Mouse (Mus musculus) urinary bladder, adult 2 months (tissue): Measurements from ENCODE around the gene Mindy4. TPM values are rescaled to one million over a fixed set of nuclear protein-coding genes. Genes with fewer than 3 reads are reported as not detected.

ENCODE experiments used
- DNase-seq: peaks from one replicate; pipeline ENCODE4 v3.0.0; 2022; ENCODE audit warnings: low spot score
- polyA plus RNA-seq: library from polyadenylated mRNA; depleted of rRNA; stranded (reverse); fragments of >200 nt; gene quantifications from 2 replicates; pipeline ENCODE4 v1.2.3, GENCODE M21; 2012

The Mindy4 gene
- polyA plus RNA-seq, 1 experiment, result 11.4 TPM

- no peak for DNase-seq
Measured at GRCm38 (mm10) chr6:55256500-55257191, 53.5 kb downstream of the Mindy4 start.

- no peak for DNase-seq
Measured at GRCm38 (mm10) chr6:55257246-55257645, 54.1 kb downstream of the Mindy4 start.

DNA sequence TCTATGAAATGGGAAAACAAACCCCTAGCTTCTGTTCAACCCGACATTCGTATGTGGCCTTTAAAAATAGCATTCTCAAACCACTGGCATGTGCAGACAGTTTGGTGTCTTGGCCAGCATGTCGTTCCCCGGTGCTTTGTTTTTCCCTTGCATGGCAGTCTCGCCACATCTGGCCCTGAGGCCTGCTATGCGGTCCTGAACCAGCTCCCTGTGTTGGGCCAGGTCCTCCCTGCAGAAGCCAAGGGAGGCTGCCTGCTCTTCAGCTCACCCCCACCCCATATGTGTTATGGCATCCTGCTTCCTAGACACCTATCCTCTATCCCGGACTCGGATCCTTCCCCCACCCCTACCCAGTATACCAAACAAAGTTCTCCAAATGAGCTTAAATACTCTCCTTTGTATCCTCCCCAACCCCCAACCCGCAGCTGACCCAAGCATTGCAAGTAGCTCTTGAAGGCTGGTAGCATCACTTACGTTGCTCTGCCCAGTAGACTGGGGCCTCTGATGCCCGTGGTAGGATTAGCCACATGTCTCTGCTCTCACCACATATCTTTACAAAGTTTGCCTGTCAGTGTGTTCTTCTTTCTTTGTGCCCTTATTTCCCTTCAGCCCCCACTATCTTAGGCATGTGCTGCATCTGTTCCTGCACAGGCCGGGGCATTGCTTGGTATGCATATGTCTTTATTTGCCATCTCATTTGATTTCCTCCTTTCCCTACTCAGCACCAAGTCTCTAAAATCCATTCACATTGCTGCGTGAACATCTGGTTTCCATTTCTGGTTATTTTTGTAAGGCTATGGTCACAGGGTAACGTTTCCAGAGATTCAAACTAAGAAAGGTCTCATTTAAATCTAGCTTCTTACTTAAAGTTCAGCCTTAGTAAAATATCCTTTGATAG lies 55.5 kb downstream of the Mindy4 start:
- no peak for DNase-seq

GRCm38 (mm10) chr6:55262161-55262560 lies 59.0 kb downstream of the Mindy4 start:
- DNase-seq, result no peak

DNA sequence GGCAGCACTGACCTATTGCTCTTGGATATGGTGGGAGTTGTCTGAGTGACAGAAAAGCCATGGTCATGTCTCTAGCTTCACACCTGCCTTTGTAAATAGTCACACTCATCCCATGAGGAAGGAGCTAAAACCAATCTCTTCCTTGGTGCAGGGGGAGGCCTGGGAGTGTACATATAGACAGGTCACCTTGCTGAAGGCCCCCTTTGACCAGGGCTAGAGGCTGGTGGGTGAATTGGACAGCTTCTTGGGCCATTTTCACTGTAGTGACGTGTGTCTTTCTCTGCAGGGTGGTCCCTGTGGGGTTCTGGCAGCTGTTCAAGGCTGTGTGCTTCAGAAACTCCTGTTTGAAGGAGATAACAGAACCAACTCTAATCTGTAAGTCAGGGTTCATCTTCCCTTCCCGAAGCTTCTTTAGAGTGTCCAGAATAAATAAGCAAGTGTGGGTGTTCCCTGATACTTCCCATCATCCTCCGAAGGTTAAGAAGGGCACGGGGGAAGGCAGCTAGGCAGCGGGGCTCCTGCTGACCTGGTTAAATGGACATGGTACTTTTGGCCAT lies 60.4 kb downstream of the Mindy4 start:
- no peak for DNase-seq

- DNase-seq, result no peak
Measured at GRCm38 (mm10) chr6:55264741-55265366, 61.7 kb downstream of the Mindy4 start.

DNA sequence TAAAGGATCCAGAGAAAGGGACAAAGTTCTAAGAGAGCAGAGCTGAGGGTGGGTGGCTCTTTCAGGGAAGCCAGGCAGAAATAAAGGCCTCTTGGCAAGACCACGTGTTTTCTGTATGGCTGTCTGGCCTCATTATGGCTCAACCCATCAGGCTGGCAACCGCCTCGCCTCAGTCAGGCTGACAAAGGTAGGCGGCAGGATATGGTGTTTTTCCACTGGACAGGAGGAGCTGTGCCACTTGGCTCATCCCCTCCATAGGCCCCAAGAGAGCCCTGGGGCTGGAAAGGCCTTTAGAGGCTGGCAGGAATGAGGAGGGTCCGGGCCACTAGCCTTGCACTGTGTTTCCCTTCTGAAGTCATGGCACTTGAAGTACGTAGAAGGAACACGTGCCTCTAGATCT lies 69.8 kb downstream of the Mindy4 start:
- no peak for DNase-seq

DNA sequence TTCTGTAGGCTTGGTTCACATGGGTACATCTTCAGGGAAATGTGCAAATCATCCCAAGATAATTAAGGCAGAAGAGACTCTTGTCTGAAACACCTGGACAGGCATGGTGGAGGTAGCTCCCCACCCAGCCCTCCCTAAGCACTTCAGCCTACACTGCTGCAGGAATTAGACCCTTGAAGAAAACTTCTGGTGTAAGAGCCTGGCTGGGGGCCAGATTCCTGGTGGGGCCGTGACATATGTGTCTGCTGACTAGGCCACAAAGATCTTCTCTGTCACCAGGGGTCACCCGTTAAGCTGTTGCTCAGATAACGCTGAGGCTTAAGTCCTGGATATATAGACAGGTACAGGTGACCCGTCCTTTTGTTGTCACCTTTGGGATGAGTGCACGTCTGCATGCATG lies 70.3 kb downstream of the Mindy4 start:
- DNase-seq, result no peak

DNA sequence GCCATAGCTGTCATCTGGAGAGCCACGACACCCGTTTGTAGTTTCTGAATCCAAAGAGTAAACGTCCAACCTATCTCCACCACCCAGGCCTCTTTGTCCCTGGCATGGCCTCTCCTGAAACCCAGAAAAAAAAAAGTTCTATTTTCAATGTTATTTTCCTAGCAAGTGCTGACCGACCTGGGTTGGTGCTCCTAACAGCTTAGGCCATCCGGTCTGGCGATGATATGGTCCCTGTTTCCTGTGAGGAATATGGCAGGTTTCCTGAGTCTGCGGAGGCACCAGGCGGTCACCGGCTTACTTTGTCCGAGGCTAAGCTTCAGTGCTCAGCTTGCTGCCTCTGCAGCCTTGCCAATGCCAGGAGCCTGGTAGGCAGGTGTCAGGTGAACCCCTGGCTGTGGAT lies 71.8 kb downstream of the Mindy4 start:
- no peak for DNase-seq

- DNase-seq, result no peak
Measured at GRCm38 (mm10) chr6:55275786-55276185, 72.6 kb downstream of the Mindy4 start.

DNA sequence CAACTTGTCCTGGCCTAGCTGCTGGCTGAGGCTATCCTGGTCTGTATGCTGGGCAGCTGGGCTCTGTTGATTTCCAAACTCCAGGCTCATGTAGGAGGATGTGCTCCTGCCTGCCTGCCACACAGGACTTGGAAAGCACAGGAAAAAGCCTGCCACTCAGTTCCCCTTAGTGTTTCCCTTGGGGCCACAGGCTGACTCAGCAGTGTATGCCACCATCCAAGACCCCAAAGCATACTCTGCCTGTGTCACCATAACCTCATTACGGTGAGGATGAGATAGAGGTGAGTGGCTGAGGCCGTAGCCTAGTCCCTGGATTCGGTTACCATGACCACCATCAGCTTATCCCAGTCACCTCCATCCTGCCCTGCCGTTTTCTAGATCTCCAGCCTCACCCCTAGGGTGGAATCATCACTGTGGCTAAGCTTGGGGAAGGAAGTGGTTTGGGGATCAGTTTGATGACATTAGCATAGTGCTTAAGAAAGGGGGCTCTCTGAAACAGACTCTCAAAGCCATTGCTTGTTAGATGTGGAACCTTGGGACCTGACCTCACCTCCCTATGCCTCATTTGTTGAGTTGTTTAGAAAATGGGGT lies 73.6 kb downstream of the Mindy4 start:
- no peak for DNase-seq

GRCm38 (mm10) chr6:55278086-55278485 lies 74.9 kb downstream of the Mindy4 start:
- no peak for DNase-seq

GRCm38 (mm10) chr6:55278520-55278919 lies 75.3 kb downstream of the Mindy4 start:
- DNase-seq, result no peak

DNA sequence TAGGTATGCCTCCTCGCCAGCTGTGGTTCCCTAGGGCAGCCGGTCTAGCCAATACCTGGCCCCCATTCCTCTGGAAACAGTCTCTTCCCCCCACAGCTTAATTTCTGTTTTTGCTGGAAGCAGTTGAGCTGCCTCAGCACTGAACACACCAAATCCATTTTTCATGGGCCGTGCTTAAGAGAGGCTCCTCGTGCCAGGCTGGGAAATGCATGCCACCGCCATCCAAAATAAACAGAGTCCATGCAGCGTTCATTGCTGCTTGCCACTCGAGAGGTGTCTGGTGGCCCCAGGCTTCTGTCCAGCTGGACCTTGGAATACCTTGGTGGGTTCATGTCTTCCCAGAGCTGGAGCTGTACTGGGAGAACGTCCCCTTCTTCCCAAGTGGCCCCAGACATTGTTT lies 77.8 kb downstream of the Mindy4 start:
- no peak for DNase-seq

DNA sequence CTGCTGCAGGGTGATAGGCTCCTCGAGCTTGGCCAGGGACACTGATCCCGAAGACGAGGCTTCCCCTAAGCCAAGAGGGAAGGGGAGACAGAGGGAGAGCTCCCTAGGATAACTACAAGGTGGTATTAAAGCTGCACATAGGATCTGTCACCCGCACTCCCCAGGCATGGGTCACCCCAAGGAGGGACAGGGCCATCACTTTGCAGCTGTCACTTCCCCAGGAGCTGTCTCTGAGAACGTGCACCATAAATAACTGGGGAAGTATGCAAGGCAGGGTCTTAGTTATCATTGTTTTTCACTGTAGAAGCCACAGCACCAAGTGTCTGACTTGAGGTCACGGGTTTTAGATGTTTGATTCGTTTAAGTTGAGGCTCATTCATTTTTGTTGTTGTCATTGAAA lies 78.5 kb downstream of the Mindy4 start:
- no peak for DNase-seq

DNA sequence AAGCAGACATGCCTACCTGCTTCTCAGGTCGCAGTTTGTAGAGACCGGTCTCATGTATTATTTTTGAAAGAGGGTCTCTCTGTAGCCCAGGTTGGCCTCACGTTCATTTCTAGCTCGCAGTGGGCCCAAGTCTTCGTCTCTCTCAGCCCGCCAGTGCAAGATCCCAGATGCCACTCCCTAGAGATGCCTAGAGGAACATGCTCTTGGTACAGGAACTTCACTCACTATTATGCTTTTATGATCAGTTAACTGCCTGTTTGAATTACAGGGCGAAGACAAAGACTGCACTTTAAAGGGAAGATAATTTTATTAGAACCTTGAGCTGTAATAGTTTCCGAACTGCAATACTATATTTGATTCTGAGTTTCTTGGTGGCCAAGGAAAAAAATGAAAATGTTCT lies 79.2 kb downstream of the Mindy4 start:
- no peak for DNase-seq

DNA sequence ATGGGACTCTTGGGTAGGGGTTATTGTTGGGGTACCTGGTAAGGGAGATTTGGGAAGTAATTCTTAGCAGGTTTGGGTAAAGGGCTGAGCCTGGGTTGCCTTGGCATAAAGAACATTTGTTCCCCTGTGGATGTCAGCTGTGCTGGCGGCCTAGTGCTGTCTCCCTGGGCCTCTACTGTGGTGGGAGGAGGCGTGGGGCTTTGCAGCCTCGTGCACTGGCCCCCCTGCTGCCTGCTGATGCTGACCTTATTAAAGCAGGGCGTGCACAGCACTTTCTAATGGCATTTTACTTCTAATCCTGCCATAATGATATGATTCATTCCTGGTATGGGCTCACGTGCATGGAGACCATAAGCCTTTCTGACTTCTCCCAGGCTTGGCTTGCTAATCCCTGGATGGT lies 82.0 kb downstream of the Mindy4 start:
- no peak for DNase-seq

DNA sequence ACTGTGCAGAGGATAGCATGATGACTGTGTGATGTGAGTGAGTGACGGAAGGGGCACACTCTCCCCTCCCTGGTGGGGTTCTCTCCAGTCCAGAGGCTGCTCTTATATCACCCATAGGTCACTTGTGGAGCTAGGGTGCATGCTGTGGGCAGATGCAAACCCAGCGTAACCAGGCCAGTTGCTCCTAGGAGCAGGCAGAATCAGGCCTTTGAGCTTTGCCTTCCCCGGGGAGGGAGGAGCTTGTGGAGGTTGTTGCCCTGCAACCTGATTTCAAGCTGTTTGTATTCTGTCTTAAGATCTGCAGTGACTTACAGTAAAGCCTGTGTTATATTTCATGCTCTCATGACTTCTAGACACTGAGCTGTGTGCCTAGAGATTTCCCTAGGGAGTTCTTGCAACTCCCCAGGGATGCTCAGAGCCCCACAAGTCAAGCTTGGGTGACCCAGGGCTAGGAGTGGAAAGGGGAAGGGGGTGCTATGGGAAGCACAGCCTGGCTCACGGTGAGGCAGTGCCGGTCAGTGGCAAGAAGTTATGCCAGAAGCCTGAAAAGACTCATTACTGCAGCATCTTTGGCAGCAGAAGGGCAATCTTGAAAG lies 84.9 kb downstream of the Mindy4 start:
- no peak for DNase-seq

GRCm38 (mm10) chr6:55294549-55295131 lies 91.5 kb downstream of the Mindy4 start:
- DNase-seq, result no peak

GRCm38 (mm10) chr6:55295325-55295724 lies 92.1 kb downstream of the Mindy4 start:
- no peak for DNase-seq

GRCm38 (mm10) chr6:55299482-55299881 lies 96.3 kb downstream of the Mindy4 start:
- no peak for DNase-seq
